ENCODE assay signal across 7 mouse cellular contexts in genomic region chr7:141363106-141363751, GRCm38 (mm10). TPM values are rescaled to one million over a fixed set of nuclear protein-coding genes. Genes with fewer than 3 reads are reported as not detected.
DNase-seq lines count a peak whose midpoint lies in the region; ATAC-seq and TF ChIP-seq lines count a peak whose summit lies in the region.

No protein-coding gene starts in this region.

- H3K4me1 ChIP-seq in G1E (ENCODE audit: insufficient read depth, low read depth, low read length): peaks cover 50% of the 10 kb centered on the region
- peaks cover 3% of the 10 kb centered on the region; the same call in 1 of the 2 replicates for H3K4me1 ChIP-seq in bone marrow, adult 2 months (ENCODE audit: control insufficient read depth, insufficient read depth, low read length)
- H3K4me1 ChIP-seq in embryonic facial prominence, embryonic 15.5 days: 0 out of 2 replicates have a peak, but pooled peaks cover 8% of the 10 kb centered on the region
- H3K4me1 ChIP-seq in hindbrain, embryonic 11.5 days (replicated peaks; ENCODE audit: control insufficient read depth, insufficient read depth, low read length): no peaks in the 10 kb centered on the region
- peaks cover 5% of the 10 kb centered on the region for H3K4me1 ChIP-seq in lung, embryonic 16.5 days (replicated peaks; ENCODE audit: control insufficient read depth, insufficient read depth, low read length)

- H3K27me3 ChIP-seq in G1E (ENCODE audit: insufficient read depth, low read length): peaks cover 21% of the 10 kb centered on the region
- peaks cover 25% of the 10 kb centered on the region for H3K27me3 ChIP-seq in embryonic facial prominence, embryonic 15.5 days
- peaks cover 6% of the 10 kb centered on the region; the same call in 1 of the 2 replicates for H3K27me3 ChIP-seq in hindbrain, embryonic 11.5 days (ENCODE audit: control insufficient read depth, insufficient read depth, low read length)
- peaks cover 3% of the 10 kb centered on the region; the same call in 1 of the 2 replicates for H3K27me3 ChIP-seq in lung, embryonic 16.5 days (ENCODE audit: control insufficient read depth, insufficient read depth, low read depth, low read length)

- no peak overlapping the region for H3K9ac ChIP-seq in embryonic facial prominence, embryonic 15.5 days
- H3K9ac ChIP-seq in hindbrain, embryonic 11.5 days (ENCODE audit: low read depth, low read length): no peak overlapping the region
- H3K9ac ChIP-seq in lung, embryonic 16.5 days (ENCODE audit: low read length): no peak overlapping the region

- TF ChIP-seq POLR2A in bone marrow, adult 2 months (IDR thresholded peaks at IDR 0.05; ENCODE audit: borderline replicate concordance, control insufficient read depth, low read depth, low read length): no peak

- 55% methylated on average over 4 of the region's 4 CpGs for WGBS in bone marrow, adult 2 months
- 51% methylated on average over 4 of the region's 4 CpGs for WGBS in embryonic facial prominence, embryonic 15.5 days
- 61% methylated on average over 4 of the region's 4 CpGs for WGBS in hindbrain, embryonic 11.5 days
- 48% methylated on average over 4 of the region's 4 CpGs for WGBS in lung, embryonic 16.5 days

- peak overlapping the region; percentile 21; the same call in 1 of the 2 replicates for H3K4me3 ChIP-seq in G1E (ENCODE audit: low read depth, low read length)
- H3K4me3 ChIP-seq in bone marrow, adult 2 months (replicated peaks; ENCODE audit: control insufficient read depth, low read depth, low read length): no peak overlapping the region
- no peak overlapping the region for H3K4me3 ChIP-seq in embryonic facial prominence, embryonic 15.5 days (replicated peaks)
- no peak overlapping the region for H3K4me3 ChIP-seq in hindbrain, embryonic 11.5 days (ENCODE audit: low read depth, low read length)
- no peak overlapping the region for H3K4me3 ChIP-seq in lung, embryonic 16.5 days (ENCODE audit: low read length)

- DNase-seq in G1E (ENCODE audit: low spot score): peak; percentile 51
- peak; percentile 78 for DNase-seq in hindbrain, embryonic 11.5 days (ENCODE audit: low spot score)
- DNase-seq in layer of hippocampus, adult 9-10 months (ENCODE audit: low spot score): peak; percentile 81
- DNase-seq in right cerebral cortex, postnatal 25 days: peak; percentile 54

- H3K4me2 ChIP-seq in embryonic facial prominence, embryonic 15.5 days (replicated peaks): no peak overlapping the region
- no peak overlapping the region for H3K4me2 ChIP-seq in hindbrain, embryonic 11.5 days (replicated peaks; ENCODE audit: low read depth, low read length)
- H3K4me2 ChIP-seq in lung, embryonic 16.5 days (ENCODE audit: low read depth, low read length): no peak overlapping the region

- H3K9me3 ChIP-seq in G1E (replicated peaks): no peaks in the 10 kb centered on the region
- no peaks in the 10 kb centered on the region for H3K9me3 ChIP-seq in embryonic facial prominence, embryonic 15.5 days (replicated peaks)
- H3K9me3 ChIP-seq in hindbrain, embryonic 11.5 days (ENCODE audit: control insufficient read depth, low read length): no peaks in the 10 kb centered on the region
- no peaks in the 10 kb centered on the region for H3K9me3 ChIP-seq in lung, embryonic 16.5 days (ENCODE audit: control insufficient read depth, low read length)

- TF ChIP-seq CTCF in G1E (IDR thresholded peaks at IDR 0.05; ENCODE audit: low read depth, low read length): peak; percentile 61
- peak; percentile 72 for TF ChIP-seq CTCF in bone marrow, adult 2 months (IDR thresholded peaks at IDR 0.05; ENCODE audit: control insufficient read depth, insufficient read depth, low read length)

- H3K27ac ChIP-seq in bone marrow, adult 2 months (ENCODE audit: control insufficient read depth, insufficient read depth, low read depth, low read length, poor library complexity): peak overlapping the region; percentile 54
- no peak overlapping the region for H3K27ac ChIP-seq in embryonic facial prominence, embryonic 15.5 days (replicated peaks)
- H3K27ac ChIP-seq in hindbrain, embryonic 11.5 days (ENCODE audit: low read depth, low read length): no peak overlapping the region
- no peak overlapping the region for H3K27ac ChIP-seq in lung, embryonic 16.5 days (ENCODE audit: low read length)

- peak; percentile 55; the same call in 1 of the 2 replicates for ATAC-seq in G1E (ENCODE audit: extremely low read depth, insufficient number of reproducible peaks, low FRiP score, poor library complexity, severe bottlenecking)
- 0 out of 2 replicates have a peak, but pooled peaks have one; percentile 25 for ATAC-seq in embryonic facial prominence, embryonic 15.5 days (ENCODE audit: insufficient number of reproducible peaks, low FRiP score, low TSS enrichment, low read depth)
- no peak for ATAC-seq in hindbrain, embryonic 11.5 days (ENCODE audit: low FRiP score)
- peak; percentile 67 for ATAC-seq in lung, embryonic 16.5 days (ENCODE audit: low read depth)

- H3K36me3 ChIP-seq in G1E (replicated peaks): no peaks in the 10 kb centered on the region
- no peaks in the 10 kb centered on the region for H3K36me3 ChIP-seq in embryonic facial prominence, embryonic 15.5 days
- no peaks in the 10 kb centered on the region for H3K36me3 ChIP-seq in hindbrain, embryonic 11.5 days (ENCODE audit: control insufficient read depth, insufficient read depth, low read length)
- no peaks in the 10 kb centered on the region for H3K36me3 ChIP-seq in lung, embryonic 16.5 days (ENCODE audit: control insufficient read depth, insufficient read depth, low read length)

RNA-seq across cellular contexts. Expression of gene Eps8l2, which starts 24.5 kb away (rescaled TPM):
- total RNA-seq in G1E (2014; fragmentation: Nextera tagmentation) (not detected in 2 replicates), G1E (2017) (0.33 TPM in 1 of 2 replicates, not detected in the other)
- not detected in 2 replicates for polyA plus RNA-seq in G1E (2012)
- polyA plus RNA-seq in bone marrow, adult 2 months (2011; ENCODE audit: insufficient read depth, insufficient read length, low replicate concordance, missing spikeins): 0.57 and 0.79 TPM in 2 replicates
- polyA plus RNA-seq in embryonic facial prominence, embryonic 15.5 days (2015; fragmentation: Nextera tagmentation; extraction: Ambion mirVana): 36.1 and 40.5 TPM in 2 replicates
- 2.1 and 2.6 TPM in 2 replicates for polyA plus RNA-seq in hindbrain, embryonic 11.5 days (2014; fragmentation: Nextera tagmentation; extraction: Ambion mirVana)
- 37.4 and 42.6 TPM in 2 replicates for polyA plus RNA-seq in lung, embryonic 16.5 days (2015; fragmentation: Nextera tagmentation; extraction: Ambion mirVana)

RNA-seq across cellular contexts. Expression of gene Taldo1, which starts 28.8 kb away (rescaled TPM):
- total RNA-seq in G1E (2014; fragmentation: Nextera tagmentation) (59.1 and 68.2 TPM in 2 replicates), G1E (2017) (514 and 659 TPM in 2 replicates)
- 207 and 336 TPM in 2 replicates for polyA plus RNA-seq in G1E (2012)
- 324 and 522 TPM in 2 replicates for polyA plus RNA-seq in bone marrow, adult 2 months (2011; ENCODE audit: insufficient read depth, insufficient read length, low replicate concordance, missing spikeins)
- 278 and 280 TPM in 2 replicates for polyA plus RNA-seq in embryonic facial prominence, embryonic 15.5 days (2015; fragmentation: Nextera tagmentation; extraction: Ambion mirVana)
- polyA plus RNA-seq in hindbrain, embryonic 11.5 days (2014; fragmentation: Nextera tagmentation; extraction: Ambion mirVana): 389 and 395 TPM in 2 replicates
- polyA plus RNA-seq in lung, embryonic 16.5 days (2015; fragmentation: Nextera tagmentation; extraction: Ambion mirVana): 279 and 283 TPM in 2 replicates

RNA-seq across cellular contexts. Expression of gene Tmem80, which starts 35.7 kb away (rescaled TPM):
- total RNA-seq in G1E (2014; fragmentation: Nextera tagmentation) (22.5 and 24.4 TPM in 2 replicates), G1E (2017) (18.0 and 18.3 TPM in 2 replicates)
- 8.4 and 9.0 TPM in 2 replicates for polyA plus RNA-seq in G1E (2012)
- 23.5 and 33.0 TPM in 2 replicates for polyA plus RNA-seq in bone marrow, adult 2 months (2011; ENCODE audit: insufficient read depth, insufficient read length, low replicate concordance, missing spikeins)
- 42.2 and 47.4 TPM in 2 replicates for polyA plus RNA-seq in embryonic facial prominence, embryonic 15.5 days (2015; fragmentation: Nextera tagmentation; extraction: Ambion mirVana)
- 29.7 and 31.9 TPM in 2 replicates for polyA plus RNA-seq in hindbrain, embryonic 11.5 days (2014; fragmentation: Nextera tagmentation; extraction: Ambion mirVana)
- 45.1 and 50.2 TPM in 2 replicates for polyA plus RNA-seq in lung, embryonic 16.5 days (2015; fragmentation: Nextera tagmentation; extraction: Ambion mirVana)

RNA-seq across cellular contexts. Expression of gene Deaf1, which starts 35.7 kb away (rescaled TPM):
- total RNA-seq in G1E (2014; fragmentation: Nextera tagmentation) (35.3 and 41.2 TPM in 2 replicates), G1E (2017) (22.9 and 27.0 TPM in 2 replicates)
- polyA plus RNA-seq in G1E (2012): 55.8 and 61.7 TPM in 2 replicates
- polyA plus RNA-seq in bone marrow, adult 2 months (2011; ENCODE audit: insufficient read depth, insufficient read length, low replicate concordance, missing spikeins): 49.1 and 51.4 TPM in 2 replicates
- 73.5 and 82.0 TPM in 2 replicates for polyA plus RNA-seq in embryonic facial prominence, embryonic 15.5 days (2015; fragmentation: Nextera tagmentation; extraction: Ambion mirVana)
- 70.0 and 75.9 TPM in 2 replicates for polyA plus RNA-seq in hindbrain, embryonic 11.5 days (2014; fragmentation: Nextera tagmentation; extraction: Ambion mirVana)
- polyA plus RNA-seq in lung, embryonic 16.5 days (2015; fragmentation: Nextera tagmentation; extraction: Ambion mirVana): 52.7 and 53.6 TPM in 2 replicates

RNA-seq across cellular contexts. Expression of gene Gatd1, which starts 50.7 kb away (rescaled TPM):
- total RNA-seq in G1E (2014; fragmentation: Nextera tagmentation) (22.6 and 30.8 TPM in 2 replicates), G1E (2017) (23.8 and 23.9 TPM in 2 replicates)
- polyA plus RNA-seq in G1E (2012): 15.4 and 16.5 TPM in 2 replicates
- polyA plus RNA-seq in bone marrow, adult 2 months (2011; ENCODE audit: insufficient read depth, insufficient read length, low replicate concordance, missing spikeins): 26.2 and 33.6 TPM in 2 replicates
- 63.8 and 67.6 TPM in 2 replicates for polyA plus RNA-seq in embryonic facial prominence, embryonic 15.5 days (2015; fragmentation: Nextera tagmentation; extraction: Ambion mirVana)
- 43.3 and 48.1 TPM in 2 replicates for polyA plus RNA-seq in hindbrain, embryonic 11.5 days (2014; fragmentation: Nextera tagmentation; extraction: Ambion mirVana)
- polyA plus RNA-seq in lung, embryonic 16.5 days (2015; fragmentation: Nextera tagmentation; extraction: Ambion mirVana): 54.0 and 57.0 TPM in 2 replicates

Comparison
In these comparisons a context has a peak if more than half of its experiments do, and no peak if none do; other contexts are left out.
1. RNA of gene Eps8l2, which starts 24.5 kb away (polyA plus RNA-seq): 36.1 to 40.5 TPM in embryonic facial prominence, embryonic 15.5 days and 37.4 to 42.6 TPM in lung, embryonic 16.5 days; 2.1 to 2.6 TPM in hindbrain, embryonic 11.5 days, 0.57 to 0.79 TPM in bone marrow, adult 2 months and not detected in G1E; every median in the first group is over 10 times any median in the second.
2. Peak in every context shown above with its lines, with median percentiles within 50 percentile points of each other: DNase-seq.